Mouse (Mus musculus) erythroblast, embryonic 14.5 days (primary cell): Measurements from ENCODE around the gene Dapp1.

ENCODE experiments used
- GATA1 ChIP-seq: IDR thresholded peaks from 2 replicates; pipeline ENCODE4 v1.6.1; 2012; ENCODE audit warnings: low read length, inconsistent platforms, mixed read lengths
- TAL1 ChIP-seq: IDR thresholded peaks from 3 replicates; pipeline ENCODE4 v1.6.1; 2012; ENCODE audit warnings: low read length, inconsistent platforms, mixed read lengths

DNA sequence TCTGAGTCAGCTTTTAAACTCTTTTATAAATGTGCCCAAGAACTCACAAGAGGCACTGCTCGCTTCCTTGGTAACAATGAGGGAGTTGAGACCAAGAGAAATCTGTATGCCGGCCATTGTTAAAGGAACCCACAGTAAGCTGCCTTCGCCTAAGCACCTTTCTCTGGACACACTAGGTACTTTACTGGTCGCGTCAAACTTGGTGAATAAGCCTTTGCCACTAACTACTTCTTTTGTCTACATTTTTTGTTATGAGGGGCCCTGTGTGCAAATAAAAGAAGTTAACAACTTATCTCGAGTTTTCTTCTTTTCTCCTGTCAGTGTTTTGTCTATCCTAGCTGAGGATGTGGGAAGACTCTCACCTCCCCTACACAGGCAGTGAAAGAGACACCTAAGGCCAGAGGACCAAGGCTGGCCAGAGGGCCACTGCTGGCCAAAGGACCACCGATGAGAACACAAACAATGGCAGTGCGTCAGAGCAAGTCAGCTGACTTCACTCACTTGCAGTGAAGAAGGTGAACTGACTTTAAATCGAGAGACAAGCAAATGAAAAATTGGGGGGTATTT is 18.0 kb upstream of the Dapp1 start:
- TF ChIP-seq GATA1 (no peak), TAL1 (no peak)
